Comparison of ENCODE assay signal across 8 mouse cellular contexts in genomic region chr1:156043027-156043426, GRCm38 (mm10). TPM values are rescaled to one million over a fixed set of nuclear protein-coding genes. Genes with fewer than 3 reads are reported as not detected.
DNase-seq lines count a peak whose midpoint lies in the region; ATAC-seq and TF ChIP-seq lines count a peak whose summit lies in the region.

No protein-coding gene starts in this region.

- peaks cover 46% of the 10 kb centered on the region for H3K79me2 ChIP-seq in MEL (ENCODE audit: control insufficient read depth, insufficient read depth, low read length, poor library complexity)

- TF ChIP-seq CTCF in MEL (IDR thresholded peaks at IDR 0.05 in 2 of 3, conservative IDR thresholded peaks at IDR 0.05 in 1 of 3; ENCODE audit: control insufficient read depth in 1 of 3, insufficient read depth in 1 of 3, low read depth in 2 of 3, low read length in 3 of 3, poor library complexity in 1 of 3, severe bottlenecking in 1 of 3) = peak in 2 of 3 experiments; percentile 54 to 61; a peak in 4 of 6 replicates
- peak; percentile 87 for TF ChIP-seq CTCF in midbrain, postnatal 0 days (IDR thresholded peaks at IDR 0.05)

- TF ChIP-seq POLR2A in MEL (IDR thresholded peaks at IDR 0.05; ENCODE audit: control insufficient read depth in 1 of 2, insufficient read depth in 1 of 2, low read depth in 1 of 2, low read length in 2 of 2, poor library complexity in 1 of 2) = no peak

- no peak overlapping the region; a peak in 1 of 4 replicates for H3K4me3 ChIP-seq in MEL (ENCODE audit: control insufficient read depth in 1 of 2, insufficient read depth in 1 of 2, low read depth in 2 of 2, low read length in 2 of 2)
- H3K4me3 ChIP-seq in heart, embryonic 15.5 days = no peak overlapping the region
- no peak overlapping the region for H3K4me3 ChIP-seq in midbrain, postnatal 0 days (ENCODE audit: low read depth, low read length)

- H3K4me2 ChIP-seq in heart, embryonic 15.5 days = no peak overlapping the region
- no peak overlapping the region for H3K4me2 ChIP-seq in midbrain, postnatal 0 days (ENCODE audit: low read depth, low read length, poor library complexity, severe bottlenecking)

- TF ChIP-seq RAD21 in MEL (IDR thresholded peaks at IDR 0.05; ENCODE audit: low read depth, low read length) = peak; percentile 26

- no peak overlapping the region for H3K27ac ChIP-seq in MEL (ENCODE audit: control insufficient read depth, low read depth, low read length)
- H3K27ac ChIP-seq in heart, embryonic 15.5 days = no peak overlapping the region
- no peak overlapping the region for H3K27ac ChIP-seq in midbrain, postnatal 0 days (ENCODE audit: low read depth, low read length)

- no peak for ATAC-seq in heart, embryonic 15.5 days (replicated peaks; ENCODE audit: insufficient number of reproducible peaks, insufficient read depth, low FRiP score, low read depth)
- no peak for ATAC-seq in midbrain, postnatal 0 days (ENCODE audit: low FRiP score)

- peak; percentile 55 for DNase-seq in layer of hippocampus, adult 11-12 months (ENCODE audit: low spot score)
- no peak for DNase-seq in layer of hippocampus, adult 9-10 months (ENCODE audit: low spot score)
- peak; percentile 72 for DNase-seq in MEL (ENCODE audit: low read depth, low spot score)
- peak; percentile 68 for DNase-seq in cerebellum, postnatal 14 days
- DNase-seq in left cerebral cortex, postnatal 4 days = peak; percentile 17
- peak; percentile 81 for DNase-seq in midbrain, postnatal 0 days (ENCODE audit: low spot score)
- peak; percentile 47 to 61 for DNase-seq in thymus, postnatal 36 days

- intact Hi-C loops in left cerebral cortex, postnatal 4 days (cut with DNase I) = no loop called here

- peaks cover 5 to 6% of the 10 kb centered on the region in 2 experiments; a peak in 3 of 4 replicates for H3K4me1 ChIP-seq in MEL (ENCODE audit: control insufficient read depth in 1 of 2, insufficient read depth in 2 of 2, low read length in 2 of 2)
- peaks cover 35% of the 10 kb centered on the region for H3K4me1 ChIP-seq in heart, embryonic 15.5 days (replicated peaks)
- no peaks in the 10 kb centered on the region for H3K4me1 ChIP-seq in midbrain, postnatal 0 days (ENCODE audit: insufficient read depth, low read length)

- no peaks in the 10 kb centered on the region for H3K27me3 ChIP-seq in MEL (ENCODE audit: control insufficient read depth in 1 of 2, insufficient read depth in 2 of 2, low read length in 2 of 2)
- H3K27me3 ChIP-seq in heart, embryonic 15.5 days = no peaks in the 10 kb centered on the region
- no peaks in the 10 kb centered on the region for H3K27me3 ChIP-seq in midbrain, postnatal 0 days (ENCODE audit: insufficient read depth, low read length)

- no peaks in the 10 kb centered on the region for H3K9me3 ChIP-seq in MEL (replicated peaks; ENCODE audit: insufficient read depth, low read length)
- no peaks in the 10 kb centered on the region for H3K9me3 ChIP-seq in heart, embryonic 15.5 days (replicated peaks)
- H3K9me3 ChIP-seq in midbrain, postnatal 0 days (ENCODE audit: low read length) = no peaks in the 10 kb centered on the region

- WGBS in heart, embryonic 15.5 days = 19% methylated on average over 4 of the region's 4 CpGs
- WGBS in midbrain, postnatal 0 days = 13% methylated on average over 4 of the region's 4 CpGs

- TF ChIP-seq EP300 in MEL (IDR thresholded peaks at IDR 0.05; ENCODE audit: low read depth in 1 of 2, low read length in 2 of 2) = no peak

- peak overlapping the region; percentile 33; the same call in 1 of the 2 replicates for H3K9ac ChIP-seq in MEL (ENCODE audit: control insufficient read depth, low read depth, low read length, poor library complexity, severe bottlenecking)
- 0 out of 2 replicates have a peak overlapping the region, but pooled peaks have one; percentile 16 for H3K9ac ChIP-seq in heart, embryonic 15.5 days
- no peak overlapping the region for H3K9ac ChIP-seq in midbrain, postnatal 0 days (replicated peaks; ENCODE audit: low read length, poor library complexity, severe bottlenecking)

- peaks cover 17 to 20% of the 10 kb centered on the region in 2 experiments for H3K36me3 ChIP-seq in MEL (ENCODE audit: control insufficient read depth in 1 of 2, insufficient read depth in 2 of 2, low read length in 2 of 2)
- peaks cover 11% of the 10 kb centered on the region; the same call in 1 of the 2 replicates for H3K36me3 ChIP-seq in heart, embryonic 15.5 days
- 0 out of 2 replicates have a peak, but pooled peaks cover 3% of the 10 kb centered on the region for H3K36me3 ChIP-seq in midbrain, postnatal 0 days (ENCODE audit: insufficient read depth, low read length)

TF ChIP-seq in MEL, 35 proteins besides CTCF, POLR2A, EP300 and RAD21:
- TF ChIP-seq ZMIZ1 (IDR thresholded peaks at IDR 0.05; ENCODE audit: low read depth, low read length) (no peak), BHLHE40 (IDR thresholded peaks at IDR 0.05; ENCODE audit: borderline replicate concordance, low read depth, low read length) (no peak), MAX (IDR thresholded peaks at IDR 0.05; ENCODE audit: low read length) (no peak), ZC3H11A (IDR thresholded peaks at IDR 0.05; ENCODE audit: low read depth, low read length) (no peak), SMC3 (IDR thresholded peaks at IDR 0.05; ENCODE audit: low read depth, low read length) (peak; percentile 39; the same call in 1 of the 2 replicates), CHD2 (IDR thresholded peaks at IDR 0.05; ENCODE audit: low read length) (no peak)
TF ChIP-seq in MEL: peak in this region for 1.

RNA-seq across cellular contexts. Expression of gene Tor1aip1, which starts 6.7 kb away (rescaled TPM):
- 11.4 and 13.1 TPM in 2 replicates for total RNA-seq in MEL (2012; rRNA removed)
- 10 to 100 TPM in 1 of 2 experiments, not detected in 1; 22.9 TPM for polyA plus RNA-seq in MEL (2012; ENCODE audit: insufficient read depth in 1 of 2, insufficient read length in 2 of 2, low read depth in 1 of 2, low replicate concordance in 2 of 2, missing spikeins in 1 of 2)
- 35.7 and 37.9 TPM in 2 replicates for polyA plus RNA-seq in heart, embryonic 15.5 days (2015; fragmentation: Nextera tagmentation; extraction: Ambion mirVana)
- 10 to 100 TPM; 17.4 to 20.6 TPM for total RNA-seq in left cerebral cortex, postnatal 4 days (2021)
- total RNA-seq in midbrain, postnatal 0 days (2014; rRNA removed) = 18.2 and 29.5 TPM in 2 replicates
- polyA plus RNA-seq in midbrain, postnatal 0 days (2015; fragmentation: Nextera tagmentation; extraction: Ambion mirVana) = 21.6 and 21.9 TPM in 2 replicates

RNA-seq across cellular contexts. Expression of gene Tor1aip2, which starts 7.8 kb away (rescaled TPM):
- 37.7 and 47.1 TPM in 2 replicates for total RNA-seq in MEL (2012; rRNA removed)
- 10 to 100 TPM in 1 of 2 experiments, not detected in 1; 48.1 TPM for polyA plus RNA-seq in MEL (2012; ENCODE audit: insufficient read depth in 1 of 2, insufficient read length in 2 of 2, low read depth in 1 of 2, low replicate concordance in 2 of 2, missing spikeins in 1 of 2)
- polyA plus RNA-seq in heart, embryonic 15.5 days (2015; fragmentation: Nextera tagmentation; extraction: Ambion mirVana) = 69.2 and 77.6 TPM in 2 replicates
- 10 to 100 TPM; 51.4 to 54.7 TPM for total RNA-seq in left cerebral cortex, postnatal 4 days (2021)
- total RNA-seq in midbrain, postnatal 0 days (2014; rRNA removed) = 64.3 and 67.0 TPM in 2 replicates
- polyA plus RNA-seq in midbrain, postnatal 0 days (2015; fragmentation: Nextera tagmentation; extraction: Ambion mirVana) = 46.1 and 46.7 TPM in 2 replicates
